Mouse (Mus musculus) urinary bladder, postnatal 14 days (tissue): ENCODE results near the gene Rsl1d1.
"Not testable (repeated sequence)": the region's sequence is repeated elsewhere in the genome, so short reads cannot be mapped to it uniquely, and the experiment has no call there.

Experiments used
- DNase-seq: peaks from one replicate; pipeline ENCODE4 v3.0.0; 2021; ENCODE audit warnings: low spot score

Gene Rsl1d1

DNA sequence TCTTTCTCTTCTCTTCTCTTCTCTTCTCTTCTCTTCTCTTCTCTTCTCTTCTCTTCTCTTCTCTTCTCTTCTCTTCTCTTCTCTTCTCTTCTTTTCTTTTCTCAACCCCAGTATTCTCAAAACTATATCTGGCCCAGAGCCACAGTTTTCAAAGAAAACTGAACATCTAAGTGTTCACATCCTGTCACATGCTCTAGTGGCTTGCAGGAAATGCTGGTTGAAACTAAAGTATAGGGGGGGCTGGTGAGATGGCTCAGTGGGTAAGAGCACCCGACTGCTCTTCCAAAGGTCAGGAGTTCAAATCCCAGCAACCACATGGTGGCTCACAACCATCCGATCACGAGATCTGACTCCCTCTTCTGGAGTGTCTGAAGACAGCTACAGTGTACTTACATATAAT, 45.4 kb downstream of the Rsl1d1 start:
- DNase-seq: not testable (repeated sequence)

DNA sequence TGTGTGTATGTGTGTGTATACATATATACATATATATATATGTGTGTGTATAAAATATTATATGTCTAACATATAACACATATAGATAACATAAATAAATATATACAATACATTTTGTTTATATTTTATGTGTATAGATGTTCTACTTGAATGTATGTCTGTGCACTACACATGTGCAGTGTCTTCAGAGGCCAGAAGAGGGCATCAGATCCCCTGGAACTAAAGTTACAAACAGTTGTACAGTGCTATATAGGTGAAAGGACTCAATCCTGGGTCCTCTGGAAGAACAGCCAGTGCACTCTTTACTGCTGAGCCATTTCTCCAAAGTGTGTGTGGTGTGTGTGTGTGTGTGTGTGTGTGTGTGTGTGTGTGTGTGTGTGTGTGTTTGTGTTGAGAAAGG, 48.6 kb downstream of the Rsl1d1 start:
- DNase-seq: no peak

DNA sequence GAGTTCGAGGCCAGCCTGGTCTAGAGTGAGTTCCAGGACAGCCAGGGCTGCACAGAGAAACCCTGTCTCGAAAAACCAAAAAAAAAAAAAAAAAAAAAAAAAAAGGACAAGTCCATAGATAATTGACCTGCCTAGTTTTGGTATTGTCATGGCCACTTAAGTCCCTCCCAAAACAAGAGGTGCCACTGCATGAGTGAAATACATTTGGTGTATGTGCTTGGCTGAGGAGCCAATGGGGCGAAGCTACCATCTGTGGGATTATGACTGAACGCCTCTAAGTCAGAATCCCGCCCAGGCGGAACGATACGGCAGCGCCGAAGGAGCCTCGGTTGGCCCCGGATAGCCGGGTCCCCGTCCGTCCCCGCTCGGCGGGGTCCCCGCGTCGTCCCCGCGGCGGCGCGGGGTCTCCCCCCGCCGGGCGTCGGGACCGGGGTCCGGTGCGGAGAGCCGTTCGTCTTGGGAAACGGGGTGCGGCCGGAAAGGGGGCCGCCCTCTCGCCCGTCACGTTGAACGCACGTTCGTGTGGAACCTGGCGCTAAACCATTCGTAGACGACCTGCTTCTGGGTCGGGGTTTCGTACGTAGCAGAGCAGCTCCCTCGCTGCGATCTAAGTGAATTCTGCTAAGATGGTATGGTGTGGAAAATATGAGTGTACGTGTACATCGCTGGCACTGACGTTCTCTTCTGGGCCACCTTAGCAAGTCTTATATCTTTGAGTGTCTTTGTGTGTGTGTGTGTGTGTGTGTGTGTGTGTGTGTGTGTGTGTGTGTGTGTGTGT, 59.2 kb downstream of the Rsl1d1 start:
- peak; percentile 100 for DNase-seq
